Mouse (Mus musculus) ES-E14 (cell line): ENCODE results near the gene Gm17332.

Source experiments
- CHD2 ChIP-seq: IDR thresholded peaks from 2 replicates; pipeline ENCODE4 v1.6.1; 2014; ENCODE audit warnings: mild to moderate bottlenecking, low read depth, low read length, inconsistent platforms
- HCFC1 ChIP-seq: IDR thresholded peaks from 2 replicates; pipeline ENCODE4 v1.6.1; 2012; ENCODE audit warnings: low read length, inconsistent platforms, borderline replicate concordance; ENCODE audit not compliant: insufficient read depth
- MAFK ChIP-seq: IDR thresholded peaks from 2 replicates; pipeline ENCODE4 v1.6.1; 2014; ENCODE audit warnings: mild to moderate bottlenecking, low read depth, low read length, inconsistent platforms; ENCODE audit not compliant: insufficient read depth
- ZC3H11A ChIP-seq: IDR thresholded peaks from 2 replicates; pipeline ENCODE4 v1.6.1; 2012; ENCODE audit warnings: low read depth, mild to moderate bottlenecking, inconsistent platforms, low read length, borderline replicate concordance
- ZNF384 ChIP-seq: IDR thresholded peaks from 2 replicates; pipeline ENCODE4 v1.6.1; 2012; ENCODE audit warnings: low read depth, low read length, inconsistent platforms

- TF ChIP-seq MAFK = no peak
- TF ChIP-seq ZC3H11A = no peak
- no peak for TF ChIP-seq HCFC1
- TF ChIP-seq ZNF384 = no peak
- TF ChIP-seq CHD2 = no peak
These were observed 43.1 kb upstream of the Gm17332 start for GRCm38 (mm10) chr11:31225359-31225758.
